Mouse (Mus musculus): ENCODE measurements around the gene Pla2g5.

DNA sequence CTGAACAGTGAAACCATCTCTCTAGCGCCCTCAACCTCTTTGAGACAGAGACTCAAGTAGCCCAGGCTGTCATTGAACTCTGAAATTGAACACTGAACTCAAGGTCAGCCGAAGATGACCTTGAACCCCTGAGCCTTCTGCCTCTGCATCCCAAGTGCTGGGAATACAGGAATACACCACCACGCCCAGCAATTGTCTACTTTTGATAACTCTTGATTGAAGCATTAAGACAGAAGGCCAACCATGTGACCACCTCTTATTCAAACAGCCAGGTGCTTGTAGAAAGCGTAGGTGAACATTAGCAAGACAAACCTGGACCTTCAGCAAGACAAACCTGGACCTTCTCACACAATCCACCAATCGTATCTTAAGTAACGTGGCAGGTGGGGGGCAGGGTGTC is 68.9 kb downstream of the Pla2g5 start:
- no peak for TF ChIP-seq GATA1 (IDR thresholded peaks at IDR 0.05; ENCODE audit: borderline replicate concordance, low read length)
- TF ChIP-seq FLI1 (IDR thresholded peaks at IDR 0.05; ENCODE audit: low read length) = no peak

Data from megakaryocyte, embryonic 14.5 days (primary cell).